9 mouse cellular contexts compared by ENCODE assay signal in genomic region chr6:49212931-49213580, GRCm38 (mm10). TPM values are rescaled to one million over a fixed set of nuclear protein-coding genes. Genes with fewer than 3 reads are reported as not detected.
DNase-seq lines count a peak whose midpoint lies in the region; ATAC-seq lines count a peak whose summit lies in the region.
"Had no signal": no experiment of that assay in that cellular context is flagged by ENCODE, and none has a peak within 500 bp of the region (broad histone marks: within the 10 kb centered on the region; RNA-seq: fewer than 3 reads in every experiment).

No protein-coding gene starts in this region.

- no peaks in the 10 kb centered on the region for H3K9me3 ChIP-seq in heart, embryonic 14.5 days (ENCODE audit: control insufficient read depth, low read length)
- H3K9me3 ChIP-seq in hindbrain, embryonic 14.5 days (ENCODE audit: control insufficient read depth, low read length) = no peaks in the 10 kb centered on the region
- no peaks in the 10 kb centered on the region for H3K9me3 ChIP-seq in midbrain, embryonic 12.5 days

- 3% methylated on average over 20 of the region's 20 CpGs for WGBS in heart, embryonic 14.5 days
- WGBS in hindbrain, embryonic 14.5 days = 1% methylated on average over 20 of the region's 20 CpGs
- WGBS in midbrain, embryonic 12.5 days = under 1% methylated on average over 20 of the region's 20 CpGs

- peaks cover 23 to 46% of the 10 kb centered on the region in 2 experiments for H3K4me1 ChIP-seq in heart, embryonic 14.5 days (ENCODE audit: control insufficient read depth in 2 of 2, insufficient read depth in 2 of 2, low read length in 2 of 2)
- H3K4me1 ChIP-seq in hindbrain, embryonic 14.5 days (replicated peaks; ENCODE audit: control insufficient read depth, insufficient read depth, low read length) = peaks cover 42% of the 10 kb centered on the region
- H3K4me1 ChIP-seq in midbrain, embryonic 12.5 days = peaks cover 36% of the 10 kb centered on the region

- H3K27me3 ChIP-seq in heart, embryonic 14.5 days (ENCODE audit: control insufficient read depth, insufficient read depth, low read length) = no peaks in the 10 kb centered on the region
- H3K27me3 ChIP-seq in hindbrain, embryonic 14.5 days (ENCODE audit: control insufficient read depth, insufficient read depth, low read length) = no peaks in the 10 kb centered on the region
- no peaks in the 10 kb centered on the region for H3K27me3 ChIP-seq in midbrain, embryonic 12.5 days

- H3K4me2 ChIP-seq in heart, embryonic 14.5 days (ENCODE audit: low read length) = peak overlapping the region; percentile 95
- H3K4me2 ChIP-seq in hindbrain, embryonic 14.5 days (replicated peaks) = peak overlapping the region; percentile 85
- peak overlapping the region; percentile 92 for H3K4me2 ChIP-seq in midbrain, embryonic 12.5 days (replicated peaks)

- ATAC-seq in heart, embryonic 14.5 days (ENCODE audit: insufficient number of reproducible peaks, insufficient read depth, low FRiP score, low read depth) = no peak
- no peak for ATAC-seq in hindbrain, embryonic 14.5 days (ENCODE audit: low FRiP score)
- no peak for ATAC-seq in midbrain, embryonic 12.5 days (ENCODE audit: low FRiP score, low read depth)

- H3K9ac ChIP-seq in heart, embryonic 14.5 days (ENCODE audit: low read length) = peak overlapping the region; percentile 98
- peak overlapping the region; percentile 83 for H3K9ac ChIP-seq in hindbrain, embryonic 14.5 days
- H3K9ac ChIP-seq in midbrain, embryonic 12.5 days (replicated peaks) = peak overlapping the region; percentile 99

- no peak for DNase-seq in heart, postnatal 4 days
- peak; percentile 73 for DNase-seq in R1 (ENCODE audit: low read depth, low spot score)
- peak; percentile 49 for DNase-seq in hindbrain, embryonic 14.5 days (ENCODE audit: low spot score)
- no peak for DNase-seq in layer of hippocampus, postnatal 14 days (ENCODE audit: low spot score in 2 of 2)
- DNase-seq in T-cell, adult 2 months (ENCODE audit: low spot score) = no peak
- DNase-seq in ovary, postnatal 14 days (ENCODE audit: low spot score) = no peak

- peak overlapping the region; percentile 39 to 99 for H3K27ac ChIP-seq in heart, embryonic 14.5 days (replicated peaks in 1 of 2; ENCODE audit: control insufficient read depth in 1 of 2, insufficient read depth in 1 of 2, low read depth in 2 of 2, low read length in 2 of 2)
- H3K27ac ChIP-seq in hindbrain, embryonic 14.5 days = peak overlapping the region; percentile 96; the same call in 1 of the 2 replicates
- peak overlapping the region; percentile 99 for H3K27ac ChIP-seq in midbrain, embryonic 12.5 days (replicated peaks)

- H3K36me3 ChIP-seq in heart, embryonic 14.5 days (ENCODE audit: control insufficient read depth, insufficient read depth, low read length) = no peaks in the 10 kb centered on the region
- H3K36me3 ChIP-seq in hindbrain, embryonic 14.5 days (replicated peaks; ENCODE audit: control insufficient read depth, insufficient read depth) = no peaks in the 10 kb centered on the region; the same call in 1 of the 2 replicates
- peaks cover 10% of the 10 kb centered on the region; the same call in 1 of the 2 replicates for H3K36me3 ChIP-seq in midbrain, embryonic 12.5 days

- peak overlapping the region; percentile 94 to 97 for H3K4me3 ChIP-seq in heart, embryonic 14.5 days (ENCODE audit: control insufficient read depth in 1 of 2, insufficient read depth in 1 of 2, low read depth in 1 of 2, low read length in 2 of 2)
- peak overlapping the region; percentile 72 for H3K4me3 ChIP-seq in hindbrain, embryonic 14.5 days (replicated peaks; ENCODE audit: low read length)
- H3K4me3 ChIP-seq in midbrain, embryonic 12.5 days = peak overlapping the region; percentile 98

RNA-seq across cellular contexts. Expression of gene Igf2bp3, which starts 1.7 kb away (rescaled TPM):
- polyA plus RNA-seq in heart, embryonic 14.5 days (2014; fragmentation: Nextera tagmentation; extraction: Ambion mirVana) = 44.2 and 44.7 TPM in 2 replicates
- 10 to 100 TPM; 17.2 to 18.5 TPM for total RNA-seq in heart, postnatal 4 days (2021)
- 25.4 and 30.4 TPM in 2 replicates for polyA plus RNA-seq in hindbrain, embryonic 14.5 days (2014; fragmentation: Nextera tagmentation; extraction: Ambion mirVana)
- 114 and 122 TPM in 2 replicates for polyA plus RNA-seq in midbrain, embryonic 12.5 days (2016; fragmentation: Nextera tagmentation; extraction: Ambion mirVana)
- under 1 TPM; 0.24 to 0.35 TPM for total RNA-seq in layer of hippocampus, postnatal 14 days (2021)
- polyA plus RNA-seq: cortical plate, adult 2 months had no signal

RNA-seq across cellular contexts. Expression of gene Tra2a, which starts 50.8 kb away (rescaled TPM):
- 30.6 and 36.1 TPM in 2 replicates for polyA plus RNA-seq in heart, embryonic 14.5 days (2014; fragmentation: Nextera tagmentation; extraction: Ambion mirVana)
- 10 to 100 TPM; 41.3 to 49.4 TPM for total RNA-seq in heart, postnatal 4 days (2021)
- 42.3 and 44.5 TPM in 2 replicates for polyA plus RNA-seq in hindbrain, embryonic 14.5 days (2014; fragmentation: Nextera tagmentation; extraction: Ambion mirVana)
- 160 and 162 TPM in 2 replicates for polyA plus RNA-seq in midbrain, embryonic 12.5 days (2016; fragmentation: Nextera tagmentation; extraction: Ambion mirVana)
- total RNA-seq in layer of hippocampus, postnatal 14 days (2021) = 10 to 100 TPM; 76.0 to 85.7 TPM

Comparison
In these comparisons a context has a peak if more than half of its experiments do, and no peak if none do; other contexts are left out.
1. DNase-seq: peak in R1 (single experiment) and hindbrain, embryonic 14.5 days (single experiment); none in heart, postnatal 4 days (single experiment), layer of hippocampus, postnatal 14 days (0 of 2), T-cell, adult 2 months (single experiment) and ovary, postnatal 14 days (single experiment).
2. Peak in every context shown above with its lines, with median percentiles within 50 percentile points of each other: H3K27ac ChIP-seq, H3K4me2 ChIP-seq, H3K4me3 ChIP-seq and H3K9ac ChIP-seq.